Mouse (Mus musculus) hindbrain, embryonic 14.5 days (tissue): ENCODE data around the gene 1110051M20Rik. TPM values are rescaled to one million over a fixed set of nuclear protein-coding genes. Genes with fewer than 3 reads are reported as not detected.

Experiments
- ATAC-seq: fragments of 200-750 bp; cut with Nextera tagmentation; 2 replicates; pipeline ENCODE4 v1.8.0; 2017; ENCODE audit warnings: moderate number of reproducible peaks, mild to moderate bottlenecking, moderate TSS enrichment, moderate library complexity; ENCODE audit not compliant: low FRiP score
- DNase-seq: peaks from one replicate; pipeline ENCODE4 v3.0.0-alpha.2; 2015; ENCODE audit warnings: low spot score
- H3K27ac ChIP-seq: fragments of 300-500 bp; sonication (generic); 2 replicates; pipeline ENCODE4 v1.5.1; 2014; ENCODE audit warnings: mild to moderate bottlenecking, moderate library complexity
- H3K27me3 ChIP-seq: fragments of 300-500 bp; sonication (generic); 2 replicates; pipeline ENCODE4 v1.6.1; 2014; ENCODE audit warnings: mild to moderate bottlenecking, low read length, mixed read lengths; ENCODE audit not compliant: control insufficient read depth, insufficient read depth
- H3K36me3 ChIP-seq: fragments of 300-500 bp; sonication (generic); replicated peaks from 2 replicates; pipeline ENCODE4 v1.6.1; 2014; ENCODE audit not compliant: control insufficient read depth, insufficient read depth
- H3K4me1 ChIP-seq: fragments of 300-500 bp; sonication (generic); replicated peaks from 2 replicates; pipeline ENCODE4 v1.6.1; 2014; ENCODE audit warnings: antibody characterized with exemption, low read length, mixed read lengths; ENCODE audit not compliant: control insufficient read depth, insufficient read depth
- H3K4me2 ChIP-seq: fragments of 300-500 bp; sonication (generic); replicated peaks from 2 replicates; pipeline ENCODE4 v1.6.1; 2014; ENCODE audit warnings: mild to moderate bottlenecking, moderate library complexity
- H3K4me3 ChIP-seq: fragments of 300-500 bp; sonication (generic); replicated peaks from 2 replicates; pipeline ENCODE4 v1.5.1; 2014; ENCODE audit warnings: mild to moderate bottlenecking, low read length
- H3K9ac ChIP-seq: fragments of 300-500 bp; sonication (generic); 2 replicates; pipeline ENCODE4 v1.6.1; 2014
- H3K9me3 ChIP-seq: fragments of 300-500 bp; sonication (generic); 2 replicates; pipeline ENCODE4 v1.6.1; 2016; ENCODE audit warnings: low read length; ENCODE audit not compliant: control insufficient read depth
- WGBS: fragments of 180-500 bp; shearing (Covaris S2); extraction: QIAGEN DNeasy Blood & Tissue Kit; methylation state at CpG from one replicate; pipeline ENCODE4 v1.1.7; 2014; 5-methylcytosine and 5-hydroxymethylcytosine counted together
- polyA plus RNA-seq: library from polyadenylated mRNA; unstranded; fragments of >200 nt; fragmentation: Nextera tagmentation; extraction: Ambion mirVana; gene quantifications from 2 replicates; pipeline ENCODE4 v1.2.1, GENCODE M21; 2014

The 1110051M20Rik gene
- polyA plus RNA-seq, 1 experiment from 2014 or later: 143 TPM

DNA sequence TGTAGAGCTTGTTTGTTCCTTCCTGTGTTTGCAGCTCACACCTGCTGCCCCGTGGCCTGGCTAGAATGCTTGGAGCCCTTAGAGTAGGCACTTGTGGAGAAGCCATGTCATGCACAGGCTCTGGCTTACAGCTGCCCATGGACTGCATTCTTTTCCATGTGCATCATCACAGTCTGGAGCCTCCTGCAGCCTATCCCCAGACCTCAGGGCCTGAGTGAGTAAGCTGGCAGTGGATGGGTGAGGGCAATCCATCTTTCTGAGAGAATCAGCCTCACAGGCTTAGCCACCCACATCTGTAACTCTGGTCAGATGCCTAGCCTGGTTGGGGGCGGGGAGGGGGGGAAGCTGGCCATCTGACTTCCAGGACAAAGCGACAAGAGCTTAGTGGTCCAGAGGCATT, 145.3 kb downstream of the 1110051M20Rik start:
- Histone ChIP-seq H3K27me3 (no peaks in the 10 kb centered on the region), H3K4me1 (no peaks in the 10 kb centered on the region), H3K36me3 (0 out of 2 replicates have a peak, but pooled peaks cover 5% of the 10 kb centered on the region), H3K9me3 (no peaks in the 10 kb centered on the region), H3K4me3 (no peak overlapping the region), H3K27ac (no peak overlapping the region), H3K9ac (no peak overlapping the region), H3K4me2 (no peak overlapping the region)
- ATAC-seq (no peak), DNase-seq (no peak)
- WGBS: 76% methylated on average over 3 of the region's 3 CpGs

DNA sequence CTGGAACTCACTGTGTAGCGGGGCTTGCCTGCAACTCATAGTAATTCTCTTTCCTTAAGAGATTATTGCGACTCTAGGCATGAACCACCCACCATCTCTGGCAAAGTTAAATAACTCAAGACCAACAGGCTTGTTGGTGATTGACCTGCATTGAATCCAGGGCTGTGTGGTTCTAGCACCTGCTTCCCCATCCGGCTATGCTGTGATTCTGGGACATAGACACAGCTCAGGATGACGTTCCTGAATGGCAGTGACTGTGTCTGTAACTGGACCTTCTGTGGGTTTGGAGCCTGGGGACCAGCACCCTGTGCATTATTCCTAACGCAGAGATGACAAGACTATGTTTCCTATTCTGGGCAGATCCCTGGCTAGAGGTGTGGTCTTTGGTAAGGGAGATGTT, 148.6 kb downstream of the 1110051M20Rik start:
- DNase-seq (no peak), ATAC-seq (no peak)
- no peaks in the 10 kb centered on the region for H3K27me3 ChIP-seq
- H3K27ac ChIP-seq: no peak overlapping the region
- H3K4me2 ChIP-seq: no peak overlapping the region
- 91% methylated on average over 5 of the region's 5 CpGs for WGBS
- H3K9me3 ChIP-seq: no peaks in the 10 kb centered on the region
- H3K4me3 ChIP-seq: no peak overlapping the region
- no peak overlapping the region for H3K9ac ChIP-seq
- no peaks in the 10 kb centered on the region for H3K36me3 ChIP-seq
- H3K4me1 ChIP-seq: no peaks in the 10 kb centered on the region

DNA sequence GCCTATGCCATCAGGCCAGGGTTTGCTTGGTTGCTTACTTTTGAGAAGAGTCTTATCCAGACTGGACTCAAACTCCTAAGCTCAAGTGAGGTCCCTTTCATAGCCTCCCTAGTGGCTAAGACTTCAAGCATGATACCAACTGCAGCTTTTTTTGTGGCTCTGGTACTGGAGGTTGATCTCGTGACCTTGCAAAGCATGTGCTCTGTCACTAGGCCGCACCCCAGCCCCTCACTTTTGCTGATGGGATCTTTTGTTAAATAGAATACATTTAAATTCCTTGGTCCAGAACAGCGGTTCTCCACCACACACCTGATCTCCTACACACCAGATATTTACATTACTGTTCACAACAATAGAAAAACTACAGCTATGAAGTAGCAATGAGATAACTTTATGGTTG, 150.3 kb downstream of the 1110051M20Rik start:
- Histone ChIP-seq H3K4me3 (no peak overlapping the region), H3K9me3 (no peaks in the 10 kb centered on the region), H3K36me3 (no peaks in the 10 kb centered on the region), H3K4me2 (no peak overlapping the region), H3K9ac (no peak overlapping the region), H3K27me3 (no peaks in the 10 kb centered on the region), H3K4me1 (no peaks in the 10 kb centered on the region), H3K27ac (no peak overlapping the region)
- ATAC-seq (no peak), DNase-seq (no peak)
- WGBS: 88% methylated on average over 3 of the region's 3 CpGs

DNA sequence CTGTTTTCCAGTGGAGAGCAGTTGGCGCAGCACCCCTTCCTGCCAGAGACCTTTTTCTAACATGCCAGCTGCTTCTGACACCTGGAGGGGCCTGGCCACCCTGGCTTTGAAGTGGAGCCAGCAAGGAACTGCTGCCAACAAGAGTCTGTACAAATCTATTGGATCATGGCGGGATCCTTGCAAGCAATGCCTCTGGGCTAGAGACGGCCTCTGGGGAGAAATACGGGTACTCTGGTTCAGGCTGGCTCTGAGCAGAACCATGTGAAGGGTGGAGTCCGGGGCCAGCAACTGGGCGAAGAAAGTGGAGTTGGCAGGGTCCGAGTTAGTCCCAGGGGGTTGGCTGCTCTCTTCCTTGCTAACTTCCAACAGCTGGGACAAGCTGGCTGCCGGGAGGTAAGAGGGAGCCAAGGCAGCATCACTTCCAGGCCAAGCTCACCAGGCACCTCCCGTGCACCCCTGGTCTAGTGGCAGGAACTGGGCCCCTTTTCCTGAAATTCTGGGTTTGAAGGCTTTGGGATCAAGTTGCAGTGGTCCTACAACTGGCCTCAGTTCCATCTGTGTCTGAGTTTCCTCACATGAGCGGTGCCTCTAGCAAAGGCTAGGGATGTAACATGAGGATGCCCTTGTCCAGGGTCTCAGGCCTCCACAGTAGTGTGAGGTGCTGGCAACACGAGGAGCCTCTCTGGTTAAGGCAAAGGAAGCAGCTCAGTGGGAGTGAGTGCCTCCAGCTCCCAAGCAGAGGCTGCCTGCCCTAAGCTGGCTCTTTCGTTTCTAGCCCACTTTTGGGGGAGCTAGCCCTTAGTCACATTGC, 153.1 kb downstream of the 1110051M20Rik start:
- Histone ChIP-seq H3K36me3 (no peaks in the 10 kb centered on the region), H3K27ac (no peak overlapping the region), H3K4me3 (no peak overlapping the region), H3K27me3 (no peaks in the 10 kb centered on the region), H3K9ac (no peak overlapping the region), H3K9me3 (no peaks in the 10 kb centered on the region), H3K4me2 (no peak overlapping the region), H3K4me1 (no peaks in the 10 kb centered on the region)
- DNase-seq (no peak), ATAC-seq (0 out of 2 replicates have a peak, but pooled peaks have one; percentile 31)
- WGBS: 74% methylated on average over 12 of the region's 12 CpGs

DNA sequence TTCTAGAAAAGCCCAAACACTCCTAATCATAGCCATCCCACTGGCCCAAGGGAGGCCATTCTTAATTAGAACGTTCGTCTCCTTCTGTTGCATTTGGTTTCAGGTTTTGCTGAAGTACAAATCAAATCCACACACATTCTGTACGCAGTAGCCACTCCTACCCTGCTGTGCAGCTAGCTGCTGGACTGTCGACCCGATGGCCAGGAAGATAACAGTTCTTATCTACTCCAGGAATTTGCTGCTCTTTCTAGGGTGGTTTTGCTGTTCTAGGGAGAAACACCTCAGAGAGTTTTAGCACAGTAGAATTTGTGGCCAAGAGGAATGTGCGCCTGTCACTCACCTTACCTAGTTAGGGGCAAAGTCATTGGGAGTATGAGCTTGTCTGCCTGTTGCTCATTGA, 156.9 kb downstream of the 1110051M20Rik start:
- Histone ChIP-seq H3K36me3 (peaks cover under 1% of the 10 kb centered on the region; the same call in 1 of the 2 replicates), H3K27ac (no peak overlapping the region), H3K4me3 (no peak overlapping the region), H3K4me1 (no peaks in the 10 kb centered on the region), H3K9ac (no peak overlapping the region), H3K27me3 (no peaks in the 10 kb centered on the region), H3K9me3 (no peaks in the 10 kb centered on the region), H3K4me2 (no peak overlapping the region)
- DNase-seq (no peak), ATAC-seq (no peak)
- 83% methylated on average over 6 of the region's 6 CpGs for WGBS

DNA sequence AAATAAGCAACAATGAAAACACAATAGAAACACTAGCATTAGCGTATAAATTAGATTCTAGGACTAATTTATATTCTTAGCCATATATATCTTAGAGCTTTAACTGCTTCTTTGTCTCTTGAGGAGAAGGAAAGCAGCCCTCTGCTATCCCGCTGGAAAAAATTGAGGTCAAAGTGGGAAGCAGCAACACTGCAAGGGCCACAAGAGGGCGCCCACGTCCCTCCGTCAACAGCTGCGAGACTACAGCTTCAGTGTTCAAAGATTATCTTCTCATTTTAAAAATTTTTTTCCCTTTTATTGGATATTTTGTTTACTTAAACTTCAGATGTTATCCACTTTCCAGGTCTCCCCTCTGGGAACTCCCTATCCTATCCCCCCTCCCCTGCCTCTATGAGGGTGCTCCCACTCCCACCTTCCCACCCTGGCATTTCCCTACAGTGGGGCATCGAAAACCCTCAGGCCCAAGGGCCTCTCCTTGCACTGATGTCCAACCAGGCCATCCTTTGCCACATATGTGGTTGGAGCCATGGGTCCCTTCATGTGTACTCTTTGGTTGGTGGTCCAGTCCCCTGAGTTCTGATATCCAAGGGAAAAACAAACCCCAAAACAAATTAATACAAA, 158.5 kb downstream of the 1110051M20Rik start:
- WGBS: 15% methylated on average over 7 of the region's 7 CpGs

DNA sequence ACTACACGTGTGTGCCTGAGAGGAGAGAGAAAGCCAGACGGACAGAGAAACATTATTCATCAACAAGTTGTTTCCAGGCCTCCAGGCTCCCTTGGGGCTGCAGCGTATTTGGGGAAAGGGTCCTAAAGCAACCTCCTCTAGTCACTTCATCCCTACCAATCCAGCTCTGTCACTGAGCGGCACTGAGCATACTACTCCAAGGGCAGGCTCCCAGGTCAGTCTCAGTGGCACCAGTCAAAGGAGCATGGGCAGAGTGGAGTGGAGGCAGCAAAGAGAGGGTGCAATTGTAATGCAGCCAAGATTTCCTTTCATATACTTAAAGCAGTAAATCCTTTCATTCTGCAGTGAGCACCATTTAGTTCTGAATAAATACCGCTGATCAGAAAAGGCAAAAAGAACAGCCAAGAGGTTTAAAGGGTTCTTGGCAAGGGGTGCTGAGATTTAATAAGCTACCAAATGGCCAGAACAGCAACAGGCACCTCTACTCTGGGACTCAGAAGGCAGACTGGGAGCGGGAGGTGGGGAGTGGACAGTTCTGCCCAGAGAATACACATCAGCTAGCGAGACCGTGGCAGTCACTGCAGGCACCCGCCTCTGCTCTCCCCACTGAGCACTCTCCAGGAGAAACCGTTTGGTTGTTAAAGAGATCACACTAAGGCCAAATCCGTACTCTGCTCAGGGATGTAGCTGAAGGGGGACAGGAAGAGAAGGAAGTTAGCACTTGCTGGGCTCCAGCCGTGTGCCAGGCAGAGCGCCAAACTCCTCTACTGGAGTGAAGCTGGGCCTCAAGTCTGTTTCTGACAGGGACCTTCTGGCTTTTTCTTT, 159.9 kb downstream of the 1110051M20Rik start:
- 66% methylated on average over 13 of the region's 13 CpGs for WGBS

More for the DNA sequence above, 158.5 kb downstream of the 1110051M20Rik start:
- ATAC-seq (0 out of 2 replicates have a peak, but pooled peaks have one; percentile 29), DNase-seq (peak; percentile 90)
- H3K4me2 ChIP-seq: no peak overlapping the region
- no peaks in the 10 kb centered on the region for H3K27me3 ChIP-seq
- peak overlapping the region; percentile 16; the same call in 1 of the 2 replicates for H3K9ac ChIP-seq
- no peaks in the 10 kb centered on the region for H3K4me1 ChIP-seq
- no peak overlapping the region for H3K27ac ChIP-seq
- H3K4me3 ChIP-seq: no peak overlapping the region
- no peaks in the 10 kb centered on the region for H3K9me3 ChIP-seq
- peaks cover 5% of the 10 kb centered on the region; the same call in 1 of the 2 replicates for H3K36me3 ChIP-seq

DNA sequence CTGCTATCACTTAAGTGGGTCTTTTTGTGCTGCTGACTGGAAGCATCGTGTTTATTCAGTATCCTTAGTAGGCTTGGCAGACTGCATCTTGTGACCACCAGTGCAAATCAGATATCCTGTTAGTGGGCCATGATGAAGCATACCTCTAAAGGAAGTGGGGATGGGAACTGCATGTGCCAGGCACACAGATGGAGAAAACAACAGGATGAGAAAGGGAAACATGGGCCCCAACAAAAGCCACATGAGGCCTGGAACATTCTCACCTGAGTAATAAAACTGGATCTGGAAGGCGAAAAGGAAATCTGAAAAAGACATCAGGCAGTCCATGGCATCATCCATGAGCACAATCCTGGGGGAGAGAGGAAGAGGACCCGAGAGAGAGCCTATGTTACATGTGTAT, 160.5 kb downstream of the 1110051M20Rik start:
- H3K27ac ChIP-seq: no peak overlapping the region
- ATAC-seq: no peak
- WGBS: 87% methylated on average over 3 of the region's 3 CpGs

More for the DNA sequence above, 159.9 kb downstream of the 1110051M20Rik start:
- H3K4me1 ChIP-seq: no peaks in the 10 kb centered on the region
- no peak overlapping the region for H3K27ac ChIP-seq
- DNase-seq (peak; percentile 61), ATAC-seq (no peak)
- H3K36me3 ChIP-seq: peaks cover 5% of the 10 kb centered on the region; the same call in 1 of the 2 replicates
- H3K9me3 ChIP-seq: no peaks in the 10 kb centered on the region
- H3K4me2 ChIP-seq: no peak overlapping the region
- H3K27me3 ChIP-seq: no peaks in the 10 kb centered on the region
- no peak overlapping the region for H3K4me3 ChIP-seq
- no peak overlapping the region for H3K9ac ChIP-seq

DNA sequence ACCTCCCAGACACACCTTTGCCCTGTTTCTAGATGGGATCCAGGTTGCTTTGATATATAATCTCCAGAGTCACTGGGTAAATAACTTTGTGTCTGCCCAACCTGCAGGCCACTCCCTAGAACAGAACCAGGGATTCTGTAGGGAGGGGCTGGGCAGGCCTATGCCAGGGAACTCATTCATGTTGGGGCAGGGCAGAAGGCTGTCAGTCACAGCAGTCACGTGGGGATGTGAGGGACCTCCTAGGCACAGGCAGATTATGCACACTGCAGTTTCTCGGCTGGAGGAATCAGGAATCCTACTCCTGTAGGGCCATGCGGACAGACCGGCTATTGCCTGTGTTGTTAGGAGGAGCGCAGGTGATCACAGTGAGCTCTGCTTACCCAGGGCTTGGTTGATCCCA, 163.1 kb downstream of the 1110051M20Rik start:
- H3K4me3 ChIP-seq: no peak overlapping the region
- no peaks in the 10 kb centered on the region for H3K27me3 ChIP-seq
- ATAC-seq: no peak
- no peak overlapping the region for H3K9ac ChIP-seq
- peaks cover 21% of the 10 kb centered on the region for H3K36me3 ChIP-seq
- no peaks in the 10 kb centered on the region for H3K4me1 ChIP-seq
- no peak for DNase-seq
- WGBS: 50% methylated on average over 5 of the region's 5 CpGs
- H3K9me3 ChIP-seq: no peaks in the 10 kb centered on the region
- no peak overlapping the region for H3K4me2 ChIP-seq
- H3K27ac ChIP-seq: no peak overlapping the region

More for the DNA sequence above, 160.5 kb downstream of the 1110051M20Rik start:
- Histone ChIP-seq H3K27me3 (no peaks in the 10 kb centered on the region), H3K9ac (no peak overlapping the region), H3K9me3 (no peaks in the 10 kb centered on the region), H3K4me2 (no peak overlapping the region), H3K36me3 (peaks cover 5% of the 10 kb centered on the region; the same call in 1 of the 2 replicates), H3K4me3 (no peak overlapping the region), H3K4me1 (no peaks in the 10 kb centered on the region)
- DNase-seq: no peak
